Mouse (Mus musculus) C2C12 (cell line): ENCODE measurements at regions not wholly inside any gene's neighbourhood (a gene's known extent, or its start where the extent isn't known, plus 50 kb on each side); places are given as distances from the start of the nearest gene placed in this dataset.

Experiments used
- CEBPB ChIP-seq: IDR thresholded peaks from one replicate; pipeline ENCODE4 v1.6.1; 2011; ENCODE audit warnings: low read depth, mild to moderate bottlenecking, control low read depth, moderate library complexity
- CTCF ChIP-seq: IDR thresholded peaks from one replicate; pipeline ENCODE4 v1.5.1; 2011; ENCODE audit not compliant: control insufficient read depth, insufficient read depth, insufficient read length
- FOSL1 ChIP-seq: IDR thresholded peaks from one replicate; pipeline ENCODE4 v1.8.0; 2011; ENCODE audit warnings: mild to moderate bottlenecking, low read length; ENCODE audit not compliant: poor library complexity, insufficient read depth, severe bottlenecking
- MYOD1 ChIP-seq: IDR thresholded peaks from one replicate; pipeline ENCODE4 v1.6.1; 2011; ENCODE audit warnings: low read depth; ENCODE audit not compliant: control insufficient read depth, insufficient read length

DNA sequence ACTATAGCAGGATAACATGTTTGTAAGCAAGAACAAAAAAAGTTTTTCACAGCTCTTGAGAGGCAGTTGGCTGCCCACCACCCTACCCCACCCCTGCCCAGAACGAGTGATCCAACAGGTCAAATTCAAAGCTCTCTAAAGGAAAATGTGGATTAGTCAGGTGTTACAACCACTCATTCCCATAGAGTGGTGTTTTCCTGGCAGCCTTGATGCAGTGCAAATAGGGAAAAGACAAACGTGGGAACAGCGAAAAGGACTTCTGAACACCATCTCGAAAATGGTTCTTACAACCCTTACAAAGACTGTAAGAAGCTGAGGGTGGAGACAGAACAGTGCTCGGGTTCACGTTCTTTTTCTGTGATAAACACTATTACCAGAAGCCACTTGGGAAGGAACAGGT lies 523.8 kb downstream of the Gja1 start:
- no peak for TF ChIP-seq CTCF
- TF ChIP-seq CEBPB = no peak
- no peak for TF ChIP-seq FOSL1
- no peak for TF ChIP-seq MYOD1
